Mouse (Mus musculus) kidney, adult 8-10 months (tissue): ENCODE data around the gene Lce6a.

Experiments used
- DNase-seq, 2 experiments: peaks; one replicate each; pipeline ENCODE4 v3.0.0; 2022

The Lce6a gene

DNA sequence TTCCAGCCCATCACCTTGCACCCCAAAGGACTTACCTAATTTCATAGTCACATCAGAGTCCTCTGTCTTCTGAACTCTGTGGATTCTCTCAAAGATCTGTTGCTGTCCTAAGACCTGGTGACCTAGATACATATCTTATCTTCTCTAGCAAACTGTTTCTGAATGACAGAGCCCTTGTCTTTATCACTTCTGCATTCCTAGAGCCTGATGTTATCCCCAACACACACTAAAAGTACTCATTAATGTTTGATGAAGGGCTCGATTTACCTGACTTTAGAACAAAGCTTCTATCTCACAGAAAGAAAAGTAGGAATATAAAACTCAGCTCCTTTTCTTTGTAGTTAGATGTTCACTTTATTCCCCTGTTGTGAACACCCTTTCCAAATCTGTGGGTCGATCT lies at the start of gene Lce6a:
Gene Lce6a, minus strand, starts transcription at position 101 of the 400 bp plus-strand sequence.
- no peak for DNase-seq

DNA sequence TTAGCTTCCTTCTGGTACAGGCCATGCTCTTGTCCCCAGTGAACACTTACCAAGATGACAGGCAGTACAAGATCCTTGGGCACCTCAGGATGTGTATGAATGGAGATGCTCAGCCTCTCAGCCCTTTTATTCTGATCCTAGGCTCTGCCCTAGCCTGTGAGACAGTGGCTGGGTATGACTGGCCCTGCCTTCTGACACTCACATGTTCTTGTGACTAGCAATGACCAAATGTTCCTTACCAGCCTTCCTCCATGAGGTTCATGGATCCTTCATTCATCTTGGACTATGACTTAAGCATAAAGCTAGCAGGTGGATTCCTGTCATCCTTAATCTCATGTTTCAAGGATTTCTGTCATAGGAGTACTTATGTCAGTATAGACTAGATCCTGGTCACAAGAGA lies 48.8 kb upstream of the Lce6a start, which contains the start of gene Lce1a2:
Gene Lce1a2, minus strand, starts transcription at position 101 of the 400 bp plus-strand sequence.
- no peak for DNase-seq

DNA sequence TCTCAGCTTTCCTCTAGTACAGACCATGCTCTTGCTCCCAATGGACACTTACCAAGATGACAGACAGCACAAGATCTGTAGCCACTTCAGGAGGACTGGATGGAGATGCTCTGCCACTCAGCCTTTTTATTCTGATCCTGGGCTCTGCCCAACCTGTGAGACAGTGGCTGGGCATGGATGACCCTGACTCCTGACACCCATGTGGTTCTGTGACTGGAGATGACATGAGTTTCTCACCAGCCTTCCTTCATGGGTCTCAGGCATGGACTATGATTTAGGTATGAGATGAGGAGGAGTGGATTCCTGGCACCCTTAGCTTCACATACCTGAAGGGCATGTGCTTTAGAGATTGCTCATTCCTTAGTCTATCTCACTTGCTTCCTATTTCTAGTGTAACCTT lies 35.4 kb upstream of the Lce6a start, which contains the start of gene Lce1b:
Gene Lce1b, minus strand, starts transcription at position 101 of the 400 bp plus-strand sequence.
- DNase-seq: no peak

DNA sequence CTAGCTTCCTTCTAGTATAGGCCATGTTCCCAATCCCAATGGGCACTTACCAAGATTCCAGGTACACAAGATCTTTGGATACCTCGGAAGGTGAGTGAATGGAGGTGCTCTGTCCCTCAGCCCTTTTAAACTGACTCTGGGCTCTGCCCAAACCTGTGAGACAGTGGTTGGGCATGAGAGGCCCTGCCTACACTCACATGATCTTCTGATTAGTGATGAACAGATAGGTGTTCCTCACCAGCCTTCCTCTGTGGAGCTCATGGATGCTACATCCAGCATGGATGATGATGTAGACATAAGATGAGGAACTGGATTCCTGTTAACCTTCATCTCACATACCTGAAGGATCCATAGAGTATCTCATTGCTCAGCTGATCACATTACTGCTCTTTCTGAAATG lies 26.7 kb upstream of the Lce6a start, which contains the start of gene Lce1a1:
Gene Lce1a1, minus strand, starts transcription at position 101 of the 400 bp plus-strand sequence.
- no peak for DNase-seq

DNA sequence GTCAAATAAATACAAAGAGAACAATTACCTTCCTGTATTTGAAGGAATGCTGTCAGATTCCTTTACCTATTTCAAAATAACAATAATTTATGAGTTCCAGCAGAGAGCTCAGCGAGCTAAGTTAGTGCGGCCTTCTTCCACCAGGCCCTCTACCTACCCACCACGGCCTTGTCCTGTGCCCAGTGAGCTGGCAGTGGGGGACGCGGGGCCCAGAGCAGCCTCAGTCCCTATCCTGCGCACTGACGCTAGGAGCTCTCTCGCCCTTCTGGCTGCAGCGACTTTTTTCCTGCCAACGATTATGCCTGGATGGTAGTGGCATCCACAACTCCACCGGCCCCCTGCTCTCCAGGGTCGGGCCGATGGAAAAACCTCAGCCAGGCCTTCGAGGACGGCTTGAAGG lies 18.4 kb upstream of the Lce6a start:
- no peak for DNase-seq

DNA sequence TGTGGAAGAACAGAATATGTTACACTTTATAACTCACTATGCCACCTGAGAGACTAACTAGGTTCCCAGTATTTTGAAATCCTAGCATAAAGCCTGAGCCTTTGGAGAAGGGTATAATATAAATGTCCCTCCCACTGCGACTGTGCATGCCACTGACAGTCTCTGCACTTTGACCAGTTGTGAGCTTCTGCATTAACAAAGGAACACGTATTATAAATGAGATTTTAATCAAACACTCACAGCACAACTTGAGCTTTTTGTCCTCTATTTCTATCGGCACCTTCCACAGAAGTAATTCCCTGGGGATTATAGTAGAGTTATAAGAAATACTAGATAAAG lies 17.2 kb upstream of the Lce6a start:
- peak in 1 of 2 experiments; percentile 7 for DNase-seq

DNA sequence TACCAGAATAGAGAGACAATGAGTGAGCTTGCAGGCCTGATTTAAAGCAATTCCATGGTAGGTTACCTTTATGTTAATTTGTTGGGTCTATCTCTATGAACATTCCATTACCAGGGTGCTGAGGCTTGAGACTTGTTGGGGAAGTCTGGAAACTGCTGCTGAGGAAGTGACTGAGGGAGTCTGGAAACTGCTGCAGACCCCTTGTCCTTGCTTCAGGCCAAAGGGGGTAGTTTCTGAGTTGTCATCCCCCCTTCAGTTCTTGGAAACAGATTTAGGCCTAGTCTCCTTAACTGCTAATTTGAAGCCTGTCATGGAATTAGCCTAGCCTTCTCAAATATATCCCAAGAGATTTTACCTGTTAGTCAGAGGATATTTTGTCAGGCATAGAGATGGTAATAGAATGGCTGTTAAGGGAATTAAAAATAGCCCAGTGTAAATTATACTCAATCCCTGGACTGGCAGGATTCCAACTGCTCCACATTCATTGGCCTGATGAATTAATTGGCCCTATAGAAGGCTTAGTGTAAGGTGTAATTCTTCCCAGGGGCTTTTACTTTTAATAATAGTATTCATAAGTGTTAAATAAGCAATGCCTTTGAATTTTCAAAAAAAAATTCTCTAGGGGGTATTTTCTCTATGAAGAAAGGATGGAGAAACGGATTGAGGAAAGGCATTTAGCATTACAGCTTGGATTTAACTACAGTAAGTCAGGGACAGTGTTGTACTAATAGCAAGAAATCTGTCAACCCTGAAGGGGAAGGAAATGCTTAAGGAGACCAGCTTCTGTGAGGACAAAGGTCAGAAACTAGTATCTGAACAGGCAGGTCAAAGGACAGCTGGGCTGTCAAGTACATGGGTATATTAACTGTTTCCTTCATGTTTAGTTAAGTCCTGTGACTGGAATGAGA lies 16.5 kb upstream of the Lce6a start:
- peak; percentile 55 to 75 for DNase-seq

DNA sequence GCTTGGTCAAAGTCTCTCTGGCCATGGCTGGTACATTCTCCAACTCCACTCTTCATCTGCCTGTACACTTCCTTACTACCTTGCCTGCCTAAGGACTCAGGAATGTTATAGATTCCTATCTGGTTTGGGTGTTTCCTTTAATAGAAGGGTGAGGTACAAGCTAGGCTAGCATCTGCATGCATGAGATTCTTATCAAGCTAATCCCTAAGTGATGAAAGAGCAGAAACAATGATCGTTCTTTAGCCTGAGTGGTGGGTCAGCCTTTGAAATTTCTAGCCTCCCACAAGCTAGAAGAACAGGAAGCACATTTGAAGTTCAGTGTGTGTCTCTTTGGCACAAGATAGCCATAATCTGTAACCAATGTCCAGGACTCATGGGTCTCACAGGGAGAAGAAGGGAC lies 11.7 kb downstream of the Lce6a start:
- no peak for DNase-seq

DNA sequence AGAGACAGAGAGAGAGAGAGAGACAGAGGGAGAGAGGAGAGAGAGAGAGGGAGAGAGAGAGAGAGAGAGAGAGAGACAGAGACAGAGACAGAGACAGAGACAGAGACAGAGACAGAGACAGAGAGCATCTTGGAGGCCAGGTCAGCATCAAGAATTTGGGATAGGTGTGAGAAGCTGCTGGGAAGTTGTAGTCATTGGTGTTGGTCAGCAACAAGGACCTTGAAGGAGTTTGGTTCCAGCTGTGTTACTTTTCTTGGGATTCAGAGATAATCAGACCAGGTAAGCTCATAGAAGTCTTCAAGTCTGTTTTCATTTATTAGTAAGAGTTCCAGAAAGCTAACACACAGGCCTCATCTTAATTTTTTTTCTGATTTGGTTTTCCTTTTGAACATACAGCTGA lies 14.1 kb downstream of the Lce6a start, which contains the start of gene 2210017I01Rik:
Gene 2210017I01Rik, minus strand, starts transcription at position 101 of the 400 bp plus-strand sequence.
- DNase-seq: no peak

DNA sequence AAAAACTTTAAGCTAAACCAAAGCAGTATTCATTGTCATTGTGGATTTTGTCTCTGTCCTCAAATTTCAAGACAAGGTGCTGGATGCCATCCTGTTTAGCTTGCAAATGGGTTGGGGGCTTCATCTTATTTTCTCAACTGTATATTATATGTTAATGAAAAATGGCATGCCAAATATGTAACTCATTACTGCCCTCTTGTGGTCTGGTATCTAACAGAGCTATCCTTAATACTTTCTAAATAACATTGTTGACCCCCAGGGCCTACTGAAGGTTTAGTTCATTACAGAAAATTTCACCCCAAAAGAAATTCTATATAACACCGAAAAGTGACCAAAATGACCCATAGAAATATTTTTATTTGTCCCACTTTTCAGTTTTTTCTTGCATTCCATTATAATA lies 19.3 kb downstream of the Lce6a start:
- no peak for DNase-seq

DNA sequence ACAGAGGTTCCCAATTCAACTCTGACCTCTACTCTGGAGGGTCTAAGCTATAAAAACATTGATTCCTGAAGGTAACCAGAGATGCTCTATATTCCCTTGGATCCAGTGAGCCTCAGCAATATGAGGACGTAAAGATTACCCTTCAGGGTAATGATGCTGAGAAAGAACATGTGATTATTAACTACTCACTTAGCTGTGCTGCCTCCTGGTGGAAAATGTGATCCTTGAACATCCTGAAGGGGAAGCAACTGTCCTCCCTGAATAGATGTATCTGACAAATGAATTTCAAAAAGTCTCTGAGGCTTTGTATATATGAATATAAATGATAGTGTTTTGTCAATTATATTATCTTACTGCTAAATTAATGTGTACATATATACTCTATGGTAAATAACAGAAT lies 21.0 kb downstream of the Lce6a start:
- peak in 1 of 2 experiments; percentile 22 for DNase-seq

DNA sequence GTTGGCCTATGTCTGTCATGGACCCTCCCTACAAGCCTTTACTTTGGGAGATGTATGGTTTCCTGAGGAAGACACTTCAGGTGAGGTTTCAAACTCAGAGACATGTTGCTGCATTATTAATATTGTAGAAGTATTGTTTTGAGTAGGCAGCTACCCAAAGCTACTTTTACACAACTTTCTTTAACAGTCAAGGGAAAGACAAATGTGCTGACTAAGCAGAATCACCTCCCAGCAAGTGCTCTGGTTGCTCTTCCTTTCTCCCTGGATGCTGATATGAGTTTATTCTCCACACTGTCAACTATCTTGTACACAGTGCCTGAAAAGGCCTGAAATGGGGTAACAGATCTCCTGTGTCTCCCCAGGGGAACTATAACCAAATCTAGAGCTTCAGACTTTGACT lies 21.5 kb downstream of the Lce6a start:
- DNase-seq: no peak

DNA sequence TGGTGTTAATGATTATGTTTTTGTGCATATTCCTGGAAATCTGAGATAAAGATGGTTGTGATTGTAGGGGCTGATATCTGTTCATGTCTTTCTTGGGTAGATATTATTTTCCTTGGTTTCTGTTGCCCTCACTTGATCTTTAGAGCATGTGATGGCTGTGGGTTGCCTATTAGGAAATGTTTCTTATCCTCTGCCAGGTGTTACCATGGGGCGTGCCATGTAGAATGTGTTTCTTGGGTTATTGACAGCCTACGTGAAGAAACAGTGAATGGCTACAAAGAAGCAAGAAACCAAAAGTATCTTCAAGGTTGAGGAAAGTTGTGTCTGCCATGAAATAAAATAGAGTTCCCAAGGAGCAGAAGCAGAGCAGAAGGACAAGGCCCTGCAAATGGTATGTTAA lies 23.0 kb downstream of the Lce6a start:
- DNase-seq: no peak

DNA sequence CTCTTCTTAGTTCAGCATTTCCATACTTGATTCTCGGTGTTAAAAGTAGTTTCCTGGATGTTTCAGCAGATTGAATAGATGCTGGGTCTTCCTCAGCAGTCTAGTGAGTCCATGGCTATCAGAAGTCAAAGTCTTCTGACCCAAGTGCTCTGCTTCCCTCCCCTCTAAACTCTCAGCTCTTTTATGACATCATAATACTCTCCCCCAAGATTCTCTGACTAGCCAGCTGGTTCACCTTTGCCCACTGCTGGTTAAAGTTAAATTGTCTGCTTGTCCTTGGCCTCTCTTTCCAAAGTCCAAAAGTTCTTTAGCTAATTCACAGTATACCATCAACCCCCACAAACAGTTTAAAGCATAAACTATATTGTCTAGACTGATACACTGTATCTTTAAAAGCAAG lies 32.6 kb downstream of the Lce6a start, which contains the start of gene Smcp:
Gene Smcp, minus strand, starts transcription at position 140 of the 400 bp plus-strand sequence.
- DNase-seq: peak; percentile 41 to 52

DNA sequence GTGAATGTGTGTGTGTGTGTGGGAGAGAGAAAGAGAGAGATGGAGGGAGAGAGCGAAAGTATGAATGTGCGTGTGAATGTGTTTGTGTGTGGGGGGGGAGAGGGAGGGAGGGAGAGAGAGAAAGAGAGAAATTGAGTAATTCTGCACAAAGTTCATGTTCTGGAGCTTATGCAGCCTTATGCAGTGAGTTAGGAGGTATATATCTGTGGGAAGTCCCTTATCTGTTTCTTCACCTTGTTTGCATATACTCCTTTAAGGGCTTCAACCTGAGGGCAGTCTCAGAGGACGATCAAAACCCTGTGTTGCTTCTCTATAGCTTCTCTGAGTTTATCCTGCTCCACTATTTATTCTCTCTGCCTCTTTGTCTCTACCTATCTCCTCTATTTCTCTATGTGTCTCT lies 34.3 kb downstream of the Lce6a start:
- no peak for DNase-seq

DNA sequence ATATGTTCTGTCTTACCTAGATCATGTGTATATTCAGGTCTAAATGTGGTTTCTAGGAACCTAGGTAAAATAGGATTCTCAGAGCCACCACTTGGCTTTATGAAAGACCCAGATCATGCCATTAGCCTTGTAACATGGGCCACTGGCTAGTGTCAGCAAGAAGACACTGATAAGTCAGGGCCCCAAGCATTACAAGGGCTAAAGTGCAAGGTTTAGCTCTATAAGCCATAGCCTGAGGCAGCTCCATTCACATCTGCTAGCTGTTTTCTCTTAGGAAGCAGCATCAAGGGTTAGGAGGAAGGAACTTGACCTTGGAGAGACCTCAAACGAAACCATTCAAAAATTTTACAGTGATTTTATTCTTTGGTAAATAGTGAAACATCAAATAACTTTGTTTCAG lies 36.4 kb downstream of the Lce6a start:
- no peak for DNase-seq

DNA sequence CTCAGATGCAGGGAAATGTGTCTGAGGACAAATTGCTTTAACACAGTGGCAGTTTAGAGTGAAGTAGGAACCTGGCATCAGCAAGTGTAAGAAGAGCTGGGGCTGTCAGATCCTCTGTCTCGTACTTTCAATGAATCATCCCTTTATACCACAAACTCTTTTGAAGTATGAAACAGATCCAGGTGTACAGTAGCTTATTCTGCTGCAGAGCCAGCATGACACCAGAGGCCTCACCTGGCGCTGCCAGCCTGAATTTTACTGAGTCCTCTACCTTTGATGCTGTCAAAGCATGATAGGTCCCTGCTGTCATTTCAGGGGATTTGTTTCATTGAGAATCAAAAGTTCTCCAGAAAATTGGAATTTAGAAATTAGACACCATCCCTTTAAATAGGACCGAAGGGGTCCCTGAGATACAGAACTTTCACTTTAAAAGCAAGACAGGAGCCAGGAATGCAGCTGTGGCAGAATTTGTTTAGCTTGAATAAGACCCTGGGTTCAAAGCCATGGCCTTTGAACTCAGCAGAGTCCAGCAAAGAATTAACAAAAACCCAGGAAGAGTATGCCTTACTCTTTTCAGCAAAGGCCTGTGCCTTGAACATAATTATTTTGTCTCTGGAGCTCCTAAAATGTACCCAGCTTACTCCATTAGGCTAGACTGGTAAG lies 38.2 kb downstream of the Lce6a start:
- no peak for DNase-seq

DNA sequence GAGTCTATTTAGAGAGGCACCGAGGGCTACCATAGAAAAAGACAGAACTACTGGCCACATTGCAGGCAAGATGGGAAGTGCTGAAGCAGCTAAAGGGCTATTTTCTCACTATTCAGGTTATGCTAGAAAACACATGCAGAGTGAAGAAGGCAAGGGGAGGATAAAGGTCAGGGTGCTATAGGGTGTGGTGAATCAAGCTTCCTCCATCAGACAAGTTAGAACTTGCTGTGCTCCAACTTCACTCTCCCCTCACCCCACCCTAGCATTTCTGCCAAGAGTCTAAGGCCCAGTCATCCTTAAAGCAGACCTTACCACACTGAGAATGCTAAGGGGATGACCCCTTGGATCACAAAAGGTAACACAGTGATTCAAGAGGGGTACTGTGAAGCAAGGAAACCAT lies 42.0 kb downstream of the Lce6a start:
- DNase-seq: no peak

DNA sequence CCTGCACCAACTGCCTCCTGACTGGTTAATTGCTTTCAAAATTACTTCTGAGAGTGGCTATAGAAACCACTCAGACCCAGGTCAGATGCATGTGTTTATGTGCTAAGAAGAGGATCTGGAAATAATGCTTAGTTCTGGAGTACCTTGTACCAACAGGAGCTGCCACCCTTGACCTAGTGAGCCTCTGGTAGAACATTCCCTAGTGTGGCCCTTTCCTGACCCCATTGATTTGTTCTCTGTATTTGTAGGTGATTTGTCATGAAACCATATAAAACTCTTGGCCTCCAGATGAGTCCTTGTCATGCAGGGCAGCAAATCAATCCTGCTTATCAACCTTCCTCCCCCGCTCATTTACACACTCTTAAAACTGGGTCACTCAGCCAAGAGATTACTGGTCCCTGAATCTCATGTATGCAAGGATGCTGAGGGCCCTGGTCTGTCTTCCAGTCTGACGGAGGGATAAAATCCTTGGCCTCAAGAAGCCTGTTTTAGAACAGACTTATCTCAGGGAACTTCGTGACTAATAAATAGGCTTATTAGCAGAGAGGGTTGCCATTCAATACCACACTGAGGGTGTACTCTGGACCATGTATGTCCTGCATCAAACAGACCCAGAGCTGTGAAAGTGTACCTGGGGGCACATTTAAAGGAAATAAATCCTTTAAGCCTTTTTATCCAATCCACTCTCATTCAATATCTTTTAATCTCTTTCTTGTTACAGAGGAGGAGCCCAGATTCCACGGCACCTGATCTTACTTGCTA lies 42.6 kb downstream of the Lce6a start:
- DNase-seq: no peak

DNA sequence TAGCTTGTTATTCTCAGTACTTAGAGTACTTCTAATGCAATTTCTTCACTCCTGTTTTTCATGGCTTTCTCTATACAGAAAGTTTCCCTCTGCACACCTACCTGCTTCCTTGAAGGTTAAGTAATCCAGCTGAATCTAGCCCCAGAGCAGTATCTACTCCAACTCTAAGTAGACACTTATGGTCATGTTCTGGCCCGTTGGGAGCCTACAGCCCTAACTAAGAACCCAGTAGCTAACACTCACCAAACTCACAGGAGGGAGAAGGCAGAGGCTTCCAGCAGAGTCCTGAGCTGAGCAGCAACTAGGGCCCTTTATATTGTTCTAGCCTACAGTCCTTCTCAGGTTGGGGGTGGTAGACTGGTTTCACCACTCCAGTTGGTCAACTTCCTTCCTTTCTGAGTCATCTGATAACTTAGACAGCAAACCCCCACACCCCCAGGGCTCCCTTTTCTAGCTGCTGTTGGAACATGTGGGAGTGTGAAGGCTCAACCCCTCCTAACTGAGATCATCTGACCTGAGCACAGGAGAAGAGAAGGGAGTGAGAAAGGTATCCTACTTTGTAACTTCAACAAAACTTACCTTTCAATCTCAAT lies 47.9 kb downstream of the Lce6a start, which contains the start of gene Ivl:
Gene Ivl, minus strand, starts transcription at position 287 of the 593 bp plus-strand sequence.
- DNase-seq: no peak

DNA sequence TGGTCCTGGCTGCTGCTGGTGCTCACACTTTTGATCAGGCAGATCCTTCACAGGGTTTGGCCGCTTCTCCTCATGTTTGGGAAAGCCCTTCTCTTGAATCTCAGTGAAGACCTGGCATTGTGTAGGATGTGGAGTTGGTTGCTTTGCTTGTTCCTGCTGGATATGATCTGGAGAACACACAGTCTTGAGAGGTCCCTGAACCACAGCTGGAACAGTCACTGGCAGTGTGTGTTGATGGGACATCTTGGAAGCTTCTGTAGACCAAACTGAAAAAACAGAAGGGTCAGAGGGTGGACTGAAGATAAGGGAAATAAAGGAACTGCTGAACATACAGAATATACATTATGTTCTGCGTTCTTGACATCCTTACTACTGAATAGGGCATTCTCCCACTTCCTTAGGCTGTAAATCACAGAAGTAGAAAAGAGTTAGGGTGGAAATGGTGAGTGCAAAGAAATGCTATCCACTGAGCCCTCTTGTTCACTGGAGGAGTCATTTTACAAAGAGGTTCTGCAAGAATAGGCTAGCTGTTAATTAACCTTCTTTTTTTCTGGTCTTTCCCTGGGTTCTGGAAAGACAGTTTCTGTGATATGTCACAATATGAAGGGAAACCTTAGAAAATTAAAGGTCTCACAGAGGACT lies 48.8 kb downstream of the Lce6a start:
- no peak for DNase-seq
